Mouse (Mus musculus): ENCODE results near the gene Abraxas2. TPM values are rescaled to one million over a fixed set of nuclear protein-coding genes. Genes with fewer than 3 reads are reported as not detected.

The Abraxas2 gene
- polyA plus RNA-seq, 1 experiment from 2014 or later, result 26.6 TPM

- no peak for ATAC-seq (ENCODE audit: insufficient number of reproducible peaks, low FRiP score)
- Histone ChIP-seq H3K9ac (no peak overlapping the region), H3K27me3 (replicated peaks) (no peaks in the 10 kb centered on the region), H3K4me1 (replicated peaks) (peaks cover 3% of the 10 kb centered on the region), H3K27ac (ENCODE audit: poor library complexity, severe bottlenecking) (no peak overlapping the region), H3K36me3 (peaks cover 9% of the 10 kb centered on the region; the same call in 1 of the 2 replicates), H3K9me3 (replicated peaks) (no peaks in the 10 kb centered on the region), H3K4me2 (no peak overlapping the region), H3K4me3 (no peak overlapping the region)
- WGBS, result 89% methylated on average over 6 of the region's 6 CpGs
Observed at GRCm38 (mm10) chr7:132817056-132817455, 42.0 kb upstream of the Abraxas2 start.

- no peaks in the 10 kb centered on the region for H3K9me3 ChIP-seq (replicated peaks)
- no peak overlapping the region for H3K4me2 ChIP-seq
- 68% methylated on average over 3 of the region's 3 CpGs for WGBS
- no peak for ATAC-seq (ENCODE audit: insufficient number of reproducible peaks, low FRiP score)
- H3K27me3 ChIP-seq (replicated peaks), result no peaks in the 10 kb centered on the region
- peaks cover 14% of the 10 kb centered on the region; the same call in 1 of the 2 replicates for H3K36me3 ChIP-seq
- H3K4me1 ChIP-seq (replicated peaks), result no peaks in the 10 kb centered on the region
- H3K9ac ChIP-seq, result no peak overlapping the region
- no peak overlapping the region for H3K4me3 ChIP-seq
- H3K27ac ChIP-seq (ENCODE audit: poor library complexity, severe bottlenecking), result no peak overlapping the region
Observed at GRCm38 (mm10) chr7:132820692-132821091, 38.3 kb upstream of the Abraxas2 start.

- H3K9ac ChIP-seq, result no peak overlapping the region
- no peak overlapping the region for H3K4me2 ChIP-seq
- no peak for ATAC-seq (ENCODE audit: insufficient number of reproducible peaks, low FRiP score)
- no peaks in the 10 kb centered on the region for H3K9me3 ChIP-seq (replicated peaks)
- H3K27me3 ChIP-seq (replicated peaks), result no peaks in the 10 kb centered on the region
- no peaks in the 10 kb centered on the region for H3K4me1 ChIP-seq (replicated peaks)
- H3K27ac ChIP-seq (ENCODE audit: poor library complexity, severe bottlenecking), result no peak overlapping the region
- peaks cover 31% of the 10 kb centered on the region for H3K36me3 ChIP-seq
- no peak overlapping the region for H3K4me3 ChIP-seq
Observed at GRCm38 (mm10) chr7:132823832-132824231, 35.2 kb upstream of the Abraxas2 start.

- H3K4me3 ChIP-seq, result no peak overlapping the region
- H3K9ac ChIP-seq, result no peak overlapping the region
- H3K4me2 ChIP-seq, result no peak overlapping the region
- no peak for ATAC-seq (ENCODE audit: insufficient number of reproducible peaks, low FRiP score)
- no peaks in the 10 kb centered on the region for H3K4me1 ChIP-seq (replicated peaks)
- H3K9me3 ChIP-seq (replicated peaks), result no peaks in the 10 kb centered on the region
- no peak overlapping the region for H3K27ac ChIP-seq (ENCODE audit: poor library complexity, severe bottlenecking)
- WGBS, result 25% methylated on average over 1 of the region's 1 CpGs
- no peaks in the 10 kb centered on the region for H3K27me3 ChIP-seq (replicated peaks)
- peaks cover 31% of the 10 kb centered on the region for H3K36me3 ChIP-seq
Observed at GRCm38 (mm10) chr7:132824346-132825022, 34.5 kb upstream of the Abraxas2 start.

GRCm38 (mm10) chr7:132830955-132831354, 28.1 kb upstream of the Abraxas2 start:
- H3K36me3 ChIP-seq, result peaks cover 50% of the 10 kb centered on the region

DNA sequence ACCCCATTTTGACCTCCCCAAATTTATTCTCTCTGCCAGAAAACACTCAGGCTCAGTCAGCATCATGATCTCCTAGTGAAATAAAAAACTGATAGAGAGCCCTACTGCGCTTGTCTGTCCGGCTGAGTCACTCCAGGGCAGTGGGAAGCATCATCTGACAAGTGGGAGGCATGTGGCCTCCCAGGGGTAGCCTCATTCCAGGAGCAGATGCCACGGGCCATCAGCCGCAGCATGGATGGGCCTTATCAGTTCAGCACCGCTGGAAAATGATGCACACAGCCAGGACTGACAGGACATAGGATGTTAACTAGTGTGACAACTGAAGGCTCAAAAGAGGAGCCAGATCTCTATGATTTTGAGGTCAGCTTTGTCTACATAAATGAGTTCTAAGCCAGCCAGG, 17.7 kb upstream of the Abraxas2 start:
- Histone ChIP-seq H3K27ac (ENCODE audit: poor library complexity, severe bottlenecking) (no peak overlapping the region), H3K27me3 (replicated peaks) (no peaks in the 10 kb centered on the region), H3K9ac (peak overlapping the region; percentile 50; the same call in 1 of the 2 replicates), H3K36me3 (peaks cover 15% of the 10 kb centered on the region), H3K9me3 (replicated peaks) (no peaks in the 10 kb centered on the region), H3K4me2 (no peak overlapping the region), H3K4me3 (no peak overlapping the region), H3K4me1 (replicated peaks) (peaks cover 4% of the 10 kb centered on the region)
- WGBS, result 22% methylated on average over 5 of the region's 5 CpGs
- ATAC-seq (ENCODE audit: insufficient number of reproducible peaks, low FRiP score), result no peak

More at GRCm38 (mm10) chr7:132830955-132831354, 28.1 kb upstream of the Abraxas2 start:
- Histone ChIP-seq H3K4me3 (no peak overlapping the region), H3K4me2 (no peak overlapping the region), H3K9ac (no peak overlapping the region), H3K9me3 (replicated peaks) (no peaks in the 10 kb centered on the region), H3K27me3 (replicated peaks) (no peaks in the 10 kb centered on the region), H3K4me1 (replicated peaks) (no peaks in the 10 kb centered on the region), H3K27ac (ENCODE audit: poor library complexity, severe bottlenecking) (no peak overlapping the region)
- ATAC-seq (ENCODE audit: insufficient number of reproducible peaks, low FRiP score), result no peak
- 84% methylated on average over 4 of the region's 4 CpGs for WGBS

DNA sequence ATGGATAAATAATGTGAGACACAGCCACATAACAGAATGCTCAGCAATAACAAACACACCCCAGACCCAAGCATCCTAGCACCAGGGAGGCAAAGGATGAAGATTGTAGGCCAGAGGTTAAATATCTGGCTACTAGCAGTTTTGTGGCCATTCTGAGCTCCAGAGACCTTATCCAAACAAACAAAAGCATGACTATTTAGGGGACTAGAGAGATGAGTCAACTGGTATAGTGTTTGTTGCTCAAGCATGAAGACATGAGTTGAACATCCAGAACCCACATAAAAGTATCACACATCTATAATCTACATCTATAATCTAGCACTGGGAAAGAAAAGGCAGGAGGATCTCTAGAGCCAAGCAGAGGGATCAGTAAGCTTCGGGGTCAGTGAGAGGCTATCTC, 16.6 kb upstream of the Abraxas2 start:
- peaks cover 18% of the 10 kb centered on the region for H3K36me3 ChIP-seq
- 72% methylated on average over 1 of the region's 1 CpGs for WGBS

DNA sequence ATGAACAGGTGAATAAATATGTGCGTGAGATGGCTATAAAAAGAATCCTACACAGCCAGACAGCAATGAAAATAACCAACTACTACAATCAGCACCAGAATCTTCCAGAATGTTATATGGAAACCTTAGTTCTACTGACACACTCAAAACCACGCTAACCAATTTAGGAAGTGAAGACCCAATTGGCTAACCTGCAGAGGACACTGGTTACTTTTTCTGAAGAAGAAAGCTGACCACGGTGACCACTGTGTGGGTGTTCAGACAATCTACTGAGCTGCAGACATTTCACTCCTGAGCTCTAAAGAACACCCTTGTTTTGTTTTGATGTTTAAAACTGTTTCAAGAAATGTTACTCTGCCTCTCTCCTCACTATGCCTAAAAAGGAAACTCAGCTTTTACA, 15.9 kb upstream of the Abraxas2 start:
- Histone ChIP-seq H3K9me3 (replicated peaks) (no peaks in the 10 kb centered on the region), H3K36me3 (peaks cover 23% of the 10 kb centered on the region), H3K27ac (ENCODE audit: poor library complexity, severe bottlenecking) (no peak overlapping the region), H3K9ac (no peak overlapping the region), H3K27me3 (replicated peaks) (no peaks in the 10 kb centered on the region), H3K4me1 (replicated peaks) (peaks cover 4% of the 10 kb centered on the region), H3K4me3 (no peak overlapping the region), H3K4me2 (no peak overlapping the region)
- WGBS, result 90% methylated on average over 3 of the region's 3 CpGs
- ATAC-seq (ENCODE audit: insufficient number of reproducible peaks, low FRiP score), result no peak

More for the DNA sequence above, 16.6 kb upstream of the Abraxas2 start:
- Histone ChIP-seq H3K27ac (ENCODE audit: poor library complexity, severe bottlenecking) (no peak overlapping the region; the same call in 1 of the 2 replicates), H3K9me3 (replicated peaks) (no peaks in the 10 kb centered on the region), H3K4me3 (no peak overlapping the region), H3K4me1 (replicated peaks) (peaks cover 4% of the 10 kb centered on the region), H3K4me2 (no peak overlapping the region), H3K27me3 (replicated peaks) (no peaks in the 10 kb centered on the region), H3K9ac (no peak overlapping the region)
- no peak for ATAC-seq (ENCODE audit: insufficient number of reproducible peaks, low FRiP score)

GRCm38 (mm10) chr7:132852173-132852844, 6.7 kb upstream of the Abraxas2 start, which contains the start of gene Eef1akmt2:
Gene Eef1akmt2 (minus strand): TSS chr7:132852673.
- Histone ChIP-seq H3K27ac (ENCODE audit: poor library complexity, severe bottlenecking) (peak within 1 kb of the TSS; percentile 92), H3K4me1 (replicated peaks) (peaks cover 5% of the 10 kb centered on the region; the same call in 1 of the 2 replicates), H3K4me2 (peak within 1 kb of the TSS; percentile 57), H3K9ac (peak within 1 kb of the TSS; percentile 80), H3K27me3 (replicated peaks) (no peaks in the 10 kb centered on the region), H3K36me3 (peaks cover 27% of the 10 kb centered on the region), H3K4me3 (peak within 1 kb of the TSS; percentile 68), H3K9me3 (replicated peaks) (no peaks in the 10 kb centered on the region)
- ATAC-seq (ENCODE audit: insufficient number of reproducible peaks, low FRiP score), result peak; percentile 92
- WGBS, result under 1% methylated on average over 37 of the region's 37 CpGs

DNA sequence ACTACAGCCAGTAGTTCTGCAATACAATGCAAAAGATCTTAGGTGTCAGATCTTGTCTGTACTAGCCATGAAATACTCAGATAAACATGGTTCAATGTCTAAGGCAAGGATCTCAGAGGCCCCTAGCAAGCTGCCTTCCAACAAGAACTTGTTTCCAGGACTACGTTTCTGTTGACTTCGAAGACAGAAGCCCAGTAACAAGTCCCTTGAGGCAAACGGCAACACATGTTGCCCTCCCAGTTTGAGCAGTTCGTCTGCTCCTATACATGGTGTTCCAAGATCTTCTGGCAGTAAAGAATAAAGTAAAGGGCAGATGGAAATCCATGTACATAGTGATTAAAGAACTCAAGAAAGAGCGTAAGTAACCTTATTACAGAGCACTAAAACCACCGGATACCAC, 5.7 kb upstream of the Abraxas2 start:
- no peaks in the 10 kb centered on the region for H3K27me3 ChIP-seq (replicated peaks)
- H3K36me3 ChIP-seq, result peaks cover 19% of the 10 kb centered on the region
- WGBS, result 87% methylated on average over 6 of the region's 6 CpGs
- no peak overlapping the region for H3K4me3 ChIP-seq
- H3K27ac ChIP-seq (ENCODE audit: poor library complexity, severe bottlenecking), result no peak overlapping the region
- ATAC-seq (ENCODE audit: insufficient number of reproducible peaks, low FRiP score), result no peak
- no peak overlapping the region for H3K9ac ChIP-seq
- H3K4me1 ChIP-seq (replicated peaks), result peaks cover 5% of the 10 kb centered on the region; the same call in 1 of the 2 replicates
- no peaks in the 10 kb centered on the region for H3K9me3 ChIP-seq (replicated peaks)
- no peak overlapping the region for H3K4me2 ChIP-seq

DNA sequence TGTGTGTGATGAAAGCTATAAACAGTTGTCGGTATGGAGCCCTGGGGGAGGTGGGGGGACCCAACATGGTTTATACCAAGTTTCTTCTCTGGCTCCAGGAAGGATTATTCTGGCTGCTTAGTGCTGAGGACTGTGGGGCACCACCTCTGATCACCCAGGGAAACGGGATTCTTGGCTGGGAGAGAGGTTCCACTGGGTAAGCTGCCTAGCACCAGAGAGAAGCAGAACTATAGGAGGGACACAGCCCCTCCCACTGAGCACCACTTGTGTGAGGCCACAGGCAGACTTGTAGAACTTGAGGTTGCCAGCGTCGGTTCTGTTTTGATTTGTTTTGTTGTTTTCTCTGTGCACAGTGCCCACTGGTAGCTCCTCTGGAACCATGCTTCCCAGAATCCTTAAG, 5.1 kb upstream of the Abraxas2 start:
- H3K4me3 ChIP-seq, result no peak overlapping the region
- WGBS, result 72% methylated on average over 4 of the region's 4 CpGs
- no peaks in the 10 kb centered on the region for H3K27me3 ChIP-seq (replicated peaks)
- peaks cover 5% of the 10 kb centered on the region; the same call in 1 of the 2 replicates for H3K4me1 ChIP-seq (replicated peaks)
- H3K9ac ChIP-seq, result no peak overlapping the region
- H3K27ac ChIP-seq (ENCODE audit: poor library complexity, severe bottlenecking), result no peak overlapping the region
- no peak overlapping the region for H3K4me2 ChIP-seq
- peaks cover 14% of the 10 kb centered on the region for H3K36me3 ChIP-seq
- ATAC-seq (ENCODE audit: insufficient number of reproducible peaks, low FRiP score), result no peak
- no peaks in the 10 kb centered on the region for H3K9me3 ChIP-seq (replicated peaks)
